Mouse (Mus musculus): ENCODE data around the gene Gm14685.
"Not testable (repeated sequence)": the region's sequence is repeated elsewhere in the genome, so short reads cannot be mapped to it uniquely, and the experiment has no call there.

The Gm14685 gene

GRCm38 (mm10) chrX:73116747-73117146 is at the start of gene Gm14685:
Gene Gm14685 (plus strand): TSS chrX:73117047.
- DNase-seq = not testable (repeated sequence)

- peak in 1 of 2 experiments; percentile 1 for DNase-seq
These were observed 34.4 kb upstream of the Gm14685 start, which contains the start of gene Xlr4a for GRCm38 (mm10) chrX:73082267-73083055. Gene Xlr4a (minus strand): TSS chrX:73082478.

GRCm38 (mm10) chrX:73096941-73097508 is 19.8 kb upstream of the Gm14685 start, which contains the start of gene Xlr3a:
Gene Xlr3a (minus strand): TSS chrX:73097095.
- not testable (repeated sequence) for DNase-seq

GRCm38 (mm10) chrX:73122859-73123829 is 6.3 kb downstream of the Gm14685 start:
- DNase-seq = not testable (repeated sequence)

GRCm38 (mm10) chrX:73143218-73143618 is 26.4 kb downstream of the Gm14685 start:
- not testable (repeated sequence) for DNase-seq

- DNase-seq = not testable (repeated sequence)
These were observed 31.6 kb downstream of the Gm14685 start, which contains the start of gene Xlr5b for GRCm38 (mm10) chrX:73148496-73148895. Gene Xlr5b (plus strand): TSS chrX:73148796.

GRCm38 (mm10) chrX:73149350-73149749 is 32.5 kb downstream of the Gm14685 start, which contains the start of gene DXBay18:
Gene DXBay18 (minus strand): TSS chrX:73149450.
- DNase-seq = not testable (repeated sequence)

GRCm38 (mm10) chrX:73176889-73177288 is 60.0 kb downstream of the Gm14685 start, which contains the start of gene Spin2d:
Gene Spin2d (minus strand): TSS chrX:73176989.
- not testable (repeated sequence) for DNase-seq
